Mouse (Mus musculus): ENCODE measurements around the gene Ago4.

DNA sequence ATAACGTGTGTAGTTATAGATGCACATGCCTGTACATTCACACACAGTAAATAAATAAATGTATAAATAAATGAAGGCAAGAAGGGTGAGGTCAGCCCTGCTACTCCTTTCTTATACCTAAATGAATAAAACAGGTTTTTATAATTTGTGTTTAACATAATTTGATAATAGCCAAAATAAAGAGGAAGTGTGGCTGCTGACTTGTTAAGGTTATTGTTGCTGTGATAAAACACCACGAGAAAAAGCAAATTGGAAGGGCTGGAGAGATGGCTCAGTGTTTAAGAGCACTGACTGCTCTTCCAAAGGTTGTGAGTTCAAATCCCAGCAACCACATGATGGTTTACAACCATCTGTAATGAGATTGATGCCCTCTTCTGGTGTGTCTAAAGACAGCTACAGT, 45.8 kb upstream of the Ago4 start:
- TF ChIP-seq CTCF (IDR thresholded peaks at IDR 0.05; ENCODE audit: low read depth) (no peak), EP300 (IDR thresholded peaks at IDR 0.05; ENCODE audit: low read depth) (no peak)

Measured in liver, postnatal 0 days (tissue).